Mouse (Mus musculus): ENCODE data around the gene Phgdh. TPM values are rescaled to one million over a fixed set of nuclear protein-coding genes. Genes with fewer than 3 reads are reported as not detected.

The Phgdh gene
- total RNA-seq, 1 experiment: 162 TPM

- H3K27ac ChIP-seq (ENCODE audit: insufficient read depth, low read depth, low read length, poor library complexity, severe bottlenecking): no peak within 1 kb of the TSS
- no peaks in the 10 kb centered on the region for H3K4me1 ChIP-seq (ENCODE audit: control insufficient read depth in 2 of 2, insufficient read depth in 2 of 2, low read length in 2 of 2, poor library complexity in 1 of 2)
- no peaks in the 10 kb centered on the region for H3K36me3 ChIP-seq (ENCODE audit: control insufficient read depth, insufficient read depth, low read length, poor library complexity, severe bottlenecking)
- no peaks in the 10 kb centered on the region for H3K9me3 ChIP-seq (ENCODE audit: control insufficient read depth, insufficient read depth, low read depth, low read length)
- in situ Hi-C loops (cut with MboI; ENCODE audit: low sequenced_read_pairs in 2 of 2, unreplicated experiment in 2 of 2): no loop called here
- TF ChIP-seq ZC3H11A (IDR thresholded peaks at IDR 0.05; ENCODE audit: borderline replicate concordance, low read depth, low read length): no peak
- no peak for TF ChIP-seq CHD2 (IDR thresholded peaks at IDR 0.05; ENCODE audit: low read depth, low read length)
- TF ChIP-seq ZNF384 (IDR thresholded peaks at IDR 0.05; ENCODE audit: low read depth, low read length): no peak
- TF ChIP-seq HCFC1 (IDR thresholded peaks at IDR 0.05; ENCODE audit: borderline replicate concordance, insufficient read depth, low read length): no peak
- no peak for TF ChIP-seq MAFK (IDR thresholded peaks at IDR 0.05; ENCODE audit: insufficient read depth, low read depth, low read length)
- no peak within 1 kb of the TSS for H3K4me3 ChIP-seq (ENCODE audit: insufficient read depth in 1 of 2, low read depth in 1 of 2, low read length in 2 of 2, poor library complexity in 1 of 2, severe bottlenecking in 1 of 2)
- no peak for DNase-seq (ENCODE audit: low read depth, low spot score)
- no peak within 1 kb of the TSS for H3K9ac ChIP-seq (ENCODE audit: insufficient read depth, low read depth, low read length, poor library complexity, severe bottlenecking)
These were observed 59.4 kb downstream of the Phgdh start, which contains the start of gene Hmgcs2 for GRCm38 (mm10) chr3:98280204-98280932. TSS of gene Hmgcs2 (plus strand) at chr3:98280435.

- H3K4me1 ChIP-seq (ENCODE audit: control insufficient read depth in 2 of 2, insufficient read depth in 2 of 2, low read length in 2 of 2, poor library complexity in 1 of 2): no peaks in the 10 kb centered on the region
- H3K27ac ChIP-seq (ENCODE audit: insufficient read depth, low read depth, low read length, poor library complexity, severe bottlenecking): no peak overlapping the region
- H3K9ac ChIP-seq (ENCODE audit: insufficient read depth, low read depth, low read length, poor library complexity, severe bottlenecking): no peak overlapping the region
- H3K36me3 ChIP-seq (ENCODE audit: control insufficient read depth, insufficient read depth, low read length, poor library complexity, severe bottlenecking): no peaks in the 10 kb centered on the region
- no peak for DNase-seq (ENCODE audit: low read depth, low spot score)
- no peak overlapping the region for H3K4me3 ChIP-seq (ENCODE audit: insufficient read depth in 1 of 2, low read depth in 1 of 2, low read length in 2 of 2, poor library complexity in 1 of 2, severe bottlenecking in 1 of 2)
- H3K9me3 ChIP-seq (ENCODE audit: control insufficient read depth, insufficient read depth, low read depth, low read length): no peaks in the 10 kb centered on the region
- in situ Hi-C loops (cut with MboI; ENCODE audit: low sequenced_read_pairs in 2 of 2, unreplicated experiment in 2 of 2): no loop called here
- no peak for TF ChIP-seq HCFC1 (IDR thresholded peaks at IDR 0.05; ENCODE audit: borderline replicate concordance, insufficient read depth, low read length)
- TF ChIP-seq MAFK (IDR thresholded peaks at IDR 0.05; ENCODE audit: insufficient read depth, low read depth, low read length): no peak
- no peak for TF ChIP-seq ZC3H11A (IDR thresholded peaks at IDR 0.05; ENCODE audit: borderline replicate concordance, low read depth, low read length)
- TF ChIP-seq ZNF384 (IDR thresholded peaks at IDR 0.05; ENCODE audit: low read depth, low read length): no peak
- no peak for TF ChIP-seq CHD2 (IDR thresholded peaks at IDR 0.05; ENCODE audit: low read depth, low read length)
These were observed 60.1 kb downstream of the Phgdh start for GRCm38 (mm10) chr3:98279682-98280081.

- no peak overlapping the region for H3K27ac ChIP-seq (ENCODE audit: insufficient read depth, low read depth, low read length, poor library complexity, severe bottlenecking)
- H3K36me3 ChIP-seq (ENCODE audit: control insufficient read depth, insufficient read depth, low read length, poor library complexity, severe bottlenecking): no peaks in the 10 kb centered on the region
- H3K4me1 ChIP-seq (ENCODE audit: control insufficient read depth in 2 of 2, insufficient read depth in 2 of 2, low read length in 2 of 2, poor library complexity in 1 of 2): peaks cover 0 to 5% of the 10 kb centered on the region in 2 experiments; a peak in 1 of 4 replicates
- DNase-seq (ENCODE audit: low read depth, low spot score): no peak
- H3K4me3 ChIP-seq (ENCODE audit: insufficient read depth in 1 of 2, low read depth in 1 of 2, low read length in 2 of 2, poor library complexity in 1 of 2, severe bottlenecking in 1 of 2): peak overlapping the region in 1 of 2 experiments; percentile 16; a peak in 1 of 4 replicates
- TF ChIP-seq ZC3H11A (IDR thresholded peaks at IDR 0.05; ENCODE audit: borderline replicate concordance, low read depth, low read length) (no peak), HCFC1 (IDR thresholded peaks at IDR 0.05; ENCODE audit: borderline replicate concordance, insufficient read depth, low read length) (no peak), ZNF384 (IDR thresholded peaks at IDR 0.05; ENCODE audit: low read depth, low read length) (no peak), MAFK (IDR thresholded peaks at IDR 0.05; ENCODE audit: insufficient read depth, low read depth, low read length) (no peak), CHD2 (IDR thresholded peaks at IDR 0.05; ENCODE audit: low read depth, low read length) (no peak)
- in situ Hi-C loops (cut with MboI; ENCODE audit: low sequenced_read_pairs in 2 of 2, unreplicated experiment in 2 of 2): no loop called here
- no peak overlapping the region for H3K9ac ChIP-seq (ENCODE audit: insufficient read depth, low read depth, low read length, poor library complexity, severe bottlenecking)
- H3K9me3 ChIP-seq (ENCODE audit: control insufficient read depth, insufficient read depth, low read depth, low read length): no peaks in the 10 kb centered on the region
These were observed 66.0 kb downstream of the Phgdh start for GRCm38 (mm10) chr3:98273623-98274398.

GRCm38 (mm10) chr3:98267249-98267651 lies 72.5 kb downstream of the Phgdh start:
- Histone ChIP-seq H3K4me1 (ENCODE audit: control insufficient read depth in 2 of 2, insufficient read depth in 2 of 2, low read length in 2 of 2, poor library complexity in 1 of 2) (no peaks in the 10 kb centered on the region), H3K27ac (ENCODE audit: insufficient read depth, low read depth, low read length, poor library complexity, severe bottlenecking) (no peak overlapping the region), H3K36me3 (ENCODE audit: control insufficient read depth, insufficient read depth, low read length, poor library complexity, severe bottlenecking) (no peaks in the 10 kb centered on the region), H3K9ac (ENCODE audit: insufficient read depth, low read depth, low read length, poor library complexity, severe bottlenecking) (no peak overlapping the region), H3K9me3 (ENCODE audit: control insufficient read depth, insufficient read depth, low read depth, low read length) (no peaks in the 10 kb centered on the region), H3K4me3 (ENCODE audit: insufficient read depth in 1 of 2, low read depth in 1 of 2, low read length in 2 of 2, poor library complexity in 1 of 2, severe bottlenecking in 1 of 2) (no peak overlapping the region)
- in situ Hi-C loops (cut with MboI; ENCODE audit: low sequenced_read_pairs in 2 of 2, unreplicated experiment in 2 of 2): no loop called here
- DNase-seq (ENCODE audit: low read depth, low spot score): no peak
- TF ChIP-seq CHD2 (IDR thresholded peaks at IDR 0.05; ENCODE audit: low read depth, low read length) (no peak), MAFK (IDR thresholded peaks at IDR 0.05; ENCODE audit: insufficient read depth, low read depth, low read length) (no peak), HCFC1 (IDR thresholded peaks at IDR 0.05; ENCODE audit: borderline replicate concordance, insufficient read depth, low read length) (no peak), ZC3H11A (IDR thresholded peaks at IDR 0.05; ENCODE audit: borderline replicate concordance, low read depth, low read length) (no peak), ZNF384 (IDR thresholded peaks at IDR 0.05; ENCODE audit: low read depth, low read length) (no peak)

Other genes with a start within 250 kb of the Phgdh start
- gene Adam30, start 179.4 kb downstream of the Phgdh start, total RNA-seq (2012; rRNA removed): 0.11 and 0.18 TPM in 2 replicates
- gene Reg4, start 117.8 kb downstream of the Phgdh start, total RNA-seq (2012; rRNA removed): not detected in 2 replicates
- 0.05 TPM in 1 of 2 replicates, not detected in the other for gene Hmgcs2, start 59.6 kb downstream of the Phgdh start, total RNA-seq (2012; rRNA removed)
- gene Zfp697, start 42.5 kb upstream of the Phgdh start, total RNA-seq (2012; rRNA removed): 2.1 and 3.4 TPM in 2 replicates
- gene Gm4450, start 117.1 kb upstream of the Phgdh start, total RNA-seq (2012; rRNA removed): not detected in 2 replicates
- not detected in 2 replicates for gene Hsd3b4, start 170.5 kb upstream of the Phgdh start, total RNA-seq (2012; rRNA removed)
- gene Gm10681, start 248.8 kb upstream of the Phgdh start, total RNA-seq (2012; rRNA removed): not detected in 2 replicates

Measured in ES-E14 (cell line).